Mouse (Mus musculus) activated CD4-positive, CD25-positive, alpha-beta regulatory T cell, adult 9 weeks (primary cell): ENCODE measurements around the gene Paqr5. TPM values are rescaled to one million over a fixed set of nuclear protein-coding genes. Genes with fewer than 3 reads are reported as not detected.

Experiments used
- polyA plus RNA-seq: library from polyadenylated mRNA; unstranded; fragments of 100-300 nt; shearing (Covaris generic); gene quantifications from one replicate; pipeline ENCODE4 v1.2.1, GENCODE M21; 2017

Gene Paqr5
- polyA plus RNA-seq = 0.11 TPM

DNA sequence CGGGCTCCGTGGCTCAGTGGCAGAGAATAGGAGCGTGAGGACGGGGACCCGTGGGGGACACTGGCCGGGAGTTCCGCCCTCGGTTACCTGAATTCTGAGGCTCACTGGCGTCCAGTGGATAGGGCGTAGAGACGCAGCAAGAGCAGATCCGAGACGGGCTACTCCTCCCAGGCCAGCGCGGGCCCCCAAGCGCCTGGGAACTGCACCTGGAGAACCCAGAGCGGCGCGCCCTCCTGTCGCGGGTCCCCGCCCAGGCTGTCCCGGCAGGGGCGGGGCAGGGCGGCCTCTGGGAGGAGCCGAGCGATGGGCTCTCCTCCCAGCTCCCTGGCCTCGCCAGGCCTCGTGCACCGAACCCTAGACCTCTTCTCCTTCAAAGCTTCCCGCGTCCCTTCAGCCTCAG is at the start of gene Paqr5:
Gene Paqr5 (minus strand): TSS at position 257 of the 400 bp plus-strand sequence.

DNA sequence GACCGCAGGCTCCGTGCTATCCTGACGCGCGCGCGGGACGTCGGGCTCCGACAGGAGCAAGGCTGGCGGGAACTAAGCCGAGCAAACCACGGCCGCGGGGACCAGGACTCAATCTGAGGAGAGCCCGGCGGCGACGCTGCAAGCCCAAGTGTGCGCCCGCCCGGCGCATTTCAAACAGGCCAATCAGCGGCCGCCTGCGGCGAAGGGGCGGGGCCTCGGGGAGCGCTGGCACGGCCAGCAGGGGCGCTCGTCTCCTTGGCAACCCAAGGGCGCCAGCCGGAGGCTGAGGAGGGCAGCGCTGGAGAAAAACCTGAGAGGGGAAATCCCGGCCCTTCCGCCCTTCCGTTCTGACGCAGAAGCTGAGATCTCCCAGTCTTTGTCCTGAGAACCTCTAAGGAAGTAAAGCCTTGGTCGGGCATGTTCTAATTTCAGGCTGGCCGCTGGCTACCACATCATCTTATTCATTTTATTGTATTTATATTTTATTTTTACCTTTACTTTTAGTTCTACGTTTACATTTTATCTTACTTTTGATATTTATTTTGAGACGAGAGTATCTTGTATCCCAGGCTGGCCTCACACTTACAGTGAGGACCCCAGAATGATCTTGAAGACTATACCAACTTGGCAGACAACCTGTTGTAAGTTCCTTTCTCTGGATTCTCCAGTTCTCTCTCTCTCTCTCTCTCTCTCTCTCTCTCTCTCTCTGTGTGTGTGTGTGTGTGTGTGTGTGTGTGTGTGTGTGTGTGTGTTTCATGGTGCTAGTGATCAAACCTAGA is 79.8 kb downstream of the Paqr5 start, which contains the start of gene Kif23:
Gene Kif23 (minus strand): TSS at position 152 of the 779 bp plus-strand sequence.

GRCm38 (mm10) chr9:61914203-61914916 is 112.3 kb downstream of the Paqr5 start, which contains the start of gene Rplp1:
Gene Rplp1 (minus strand): TSS chr9:61914542.

Other genes with a start within 250 kb of the Paqr5 start
- gene Rplp1, start 112.3 kb downstream of the Paqr5 start, polyA plus RNA-seq = 1,953 TPM
- 14.3 TPM for gene Kif23, start 80.1 kb downstream of the Paqr5 start, polyA plus RNA-seq
- 7.8 TPM for gene Glce, start 95.8 kb upstream of the Paqr5 start, polyA plus RNA-seq